Mouse (Mus musculus): Measurements from ENCODE around the gene Xrcc3. TPM values are rescaled to one million over a fixed set of nuclear protein-coding genes. Genes with fewer than 3 reads are reported as not detected.

Gene Xrcc3
- polyA plus RNA-seq, 1 experiment: 6.0 TPM

DNA sequence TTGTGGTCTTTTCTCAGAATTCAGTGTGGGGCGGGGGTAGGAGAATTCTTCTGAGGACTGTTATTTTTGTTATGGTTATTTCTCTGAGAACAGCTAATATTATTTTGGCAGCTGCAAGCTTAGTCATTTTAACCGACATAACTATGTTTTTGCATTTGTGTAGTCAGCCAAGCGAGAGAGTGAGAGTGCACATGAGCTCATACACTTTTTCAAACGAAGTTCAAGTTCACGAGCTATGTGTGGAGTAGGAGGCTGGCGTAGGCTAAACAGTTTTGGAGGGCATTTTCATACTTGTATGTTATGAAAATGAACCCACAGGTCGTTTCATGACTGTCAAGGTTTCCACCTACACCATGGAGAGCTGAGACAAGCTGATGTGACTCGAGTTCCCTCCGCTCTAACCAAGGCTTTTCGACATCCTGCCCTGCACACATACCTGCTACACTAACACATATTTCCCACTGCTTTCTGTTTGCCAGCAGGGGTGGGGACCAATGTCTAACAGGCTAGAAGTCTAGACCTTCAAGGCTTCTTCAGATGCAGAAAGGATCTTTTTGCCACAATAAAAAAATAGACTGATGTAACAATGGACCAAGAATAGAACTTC is 45.2 kb downstream of the Xrcc3 start:
- TF ChIP-seq POLR2A (IDR thresholded peaks at IDR 0.05; ENCODE audit: low read depth, low read length) (no peak), CTCF (conservative IDR thresholded peaks at IDR 0.05; ENCODE audit: insufficient read depth, insufficient read length, low read depth, low read length) (no peak)
- H3K27me3 ChIP-seq (replicated peaks; ENCODE audit: control insufficient read depth, insufficient read depth, low read length): no peaks in the 10 kb centered on the region
- no peak overlapping the region for H3K27ac ChIP-seq (ENCODE audit: insufficient read depth, low read depth, low read length)
- no peaks in the 10 kb centered on the region for H3K36me3 ChIP-seq (ENCODE audit: control insufficient read depth, insufficient read depth, low read length)
- H3K4me1 ChIP-seq (ENCODE audit: control insufficient read depth, insufficient read depth, low read length): peaks cover 24% of the 10 kb centered on the region; the same call in 1 of the 2 replicates
- WGBS: 62% methylated on average over 10 of the region's 10 CpGs
- DNase-seq: no peak
- no peak overlapping the region for H3K4me3 ChIP-seq (ENCODE audit: insufficient read depth, low read depth, low read length)

DNA sequence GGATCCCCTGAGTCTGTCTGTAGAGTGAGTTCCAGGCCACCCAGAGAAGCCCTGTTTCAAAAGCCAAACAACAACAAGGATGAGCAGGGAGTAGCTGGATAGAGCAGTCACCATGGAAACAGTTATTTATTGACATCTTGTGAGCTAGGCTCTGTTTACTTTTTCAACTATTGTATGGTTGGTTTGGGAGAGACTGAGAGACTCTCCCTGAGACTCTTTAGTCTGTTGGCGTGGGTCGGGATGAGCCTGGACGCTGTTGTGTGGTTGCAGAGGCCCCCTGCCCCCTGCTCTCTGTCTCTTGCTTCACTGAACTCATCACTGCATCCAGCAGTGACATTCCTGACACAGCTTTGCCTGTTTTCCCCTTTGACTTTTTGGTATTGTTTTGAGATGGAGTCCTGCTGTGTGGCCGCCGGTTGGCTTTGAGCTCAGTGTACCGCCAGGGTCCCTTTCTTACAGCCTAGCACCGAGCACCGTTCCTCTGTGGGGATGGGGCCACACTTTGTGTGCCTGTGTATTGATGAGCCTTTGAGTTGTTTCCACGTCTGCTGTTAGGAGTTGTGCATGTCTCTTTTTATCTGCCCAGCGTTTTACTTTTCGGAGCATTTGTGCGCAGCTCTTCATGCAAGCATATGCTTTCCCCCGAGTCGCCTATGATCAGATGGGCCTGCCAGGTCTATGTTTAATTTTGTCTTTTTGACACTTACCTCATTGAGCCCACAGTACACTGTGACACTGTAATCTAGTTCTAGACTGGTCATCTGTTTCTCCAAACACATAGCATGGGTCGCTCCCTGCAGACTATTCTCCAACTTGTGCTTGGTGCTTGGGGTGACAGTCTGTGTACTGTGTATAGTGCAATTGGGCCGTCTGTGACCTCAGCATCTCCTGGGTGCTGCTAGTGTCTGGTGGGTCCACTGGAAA is 47.1 kb downstream of the Xrcc3 start:
- Histone ChIP-seq H3K27ac (ENCODE audit: insufficient read depth, low read depth, low read length) (no peak overlapping the region), H3K4me3 (ENCODE audit: insufficient read depth, low read depth, low read length) (no peak overlapping the region), H3K27me3 (replicated peaks; ENCODE audit: control insufficient read depth, insufficient read depth, low read length) (no peaks in the 10 kb centered on the region), H3K36me3 (ENCODE audit: control insufficient read depth, insufficient read depth, low read length) (no peaks in the 10 kb centered on the region), H3K4me1 (ENCODE audit: control insufficient read depth, insufficient read depth, low read length) (peaks cover 24% of the 10 kb centered on the region; the same call in 1 of the 2 replicates)
- 61% methylated on average over 16 of the region's 16 CpGs for WGBS
- peak; percentile 42 for DNase-seq
- TF ChIP-seq POLR2A (IDR thresholded peaks at IDR 0.05; ENCODE audit: low read depth, low read length) (no peak), CTCF (conservative IDR thresholded peaks at IDR 0.05; ENCODE audit: insufficient read depth, insufficient read length, low read depth, low read length) (no peak)

DNA sequence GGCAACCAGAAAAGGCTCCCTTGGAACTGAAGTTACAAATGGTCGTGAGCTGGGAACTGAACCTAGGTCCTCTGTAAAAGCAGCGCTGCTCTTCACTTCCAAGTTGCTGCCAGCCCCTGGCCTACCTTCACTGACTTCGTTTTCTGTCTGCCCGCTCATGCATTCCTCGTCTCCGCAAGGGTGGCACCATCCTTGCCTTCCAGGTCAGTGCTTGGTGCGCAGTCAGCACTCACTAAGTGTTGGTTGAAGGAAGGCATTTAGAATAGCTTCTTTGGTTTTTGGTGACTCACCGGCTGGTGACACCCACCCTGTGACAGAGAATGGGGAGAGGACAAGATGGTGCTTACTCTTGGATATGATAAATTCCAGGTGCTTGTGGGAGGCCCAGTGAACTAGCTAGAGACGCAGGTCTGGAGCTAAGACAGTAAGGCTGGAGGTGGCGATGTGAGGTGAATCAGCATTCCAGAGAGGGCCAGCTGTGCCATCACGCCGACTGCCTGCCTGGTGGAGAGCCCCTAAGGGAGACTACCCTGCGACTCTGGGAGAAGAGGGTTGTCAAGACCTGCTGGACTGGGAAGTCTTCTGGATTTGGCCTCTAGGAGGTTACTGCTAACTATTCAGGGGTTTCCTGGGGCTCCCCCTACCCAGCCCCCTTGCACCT is 50.9 kb downstream of the Xrcc3 start:
- Histone ChIP-seq H3K4me3 (ENCODE audit: insufficient read depth, low read depth, low read length) (no peak overlapping the region), H3K27me3 (replicated peaks; ENCODE audit: control insufficient read depth, insufficient read depth, low read length) (no peaks in the 10 kb centered on the region), H3K36me3 (ENCODE audit: control insufficient read depth, insufficient read depth, low read length) (no peaks in the 10 kb centered on the region), H3K27ac (ENCODE audit: insufficient read depth, low read depth, low read length) (no peak overlapping the region), H3K4me1 (ENCODE audit: control insufficient read depth, insufficient read depth, low read length) (peaks cover 17% of the 10 kb centered on the region; the same call in 1 of the 2 replicates)
- TF ChIP-seq CTCF (conservative IDR thresholded peaks at IDR 0.05; ENCODE audit: insufficient read depth, insufficient read length, low read depth, low read length): no peak
- no peak for TF ChIP-seq POLR2A (IDR thresholded peaks at IDR 0.05; ENCODE audit: low read depth, low read length)
- no peak for DNase-seq
- 83% methylated on average over 13 of the region's 13 CpGs for WGBS

DNA sequence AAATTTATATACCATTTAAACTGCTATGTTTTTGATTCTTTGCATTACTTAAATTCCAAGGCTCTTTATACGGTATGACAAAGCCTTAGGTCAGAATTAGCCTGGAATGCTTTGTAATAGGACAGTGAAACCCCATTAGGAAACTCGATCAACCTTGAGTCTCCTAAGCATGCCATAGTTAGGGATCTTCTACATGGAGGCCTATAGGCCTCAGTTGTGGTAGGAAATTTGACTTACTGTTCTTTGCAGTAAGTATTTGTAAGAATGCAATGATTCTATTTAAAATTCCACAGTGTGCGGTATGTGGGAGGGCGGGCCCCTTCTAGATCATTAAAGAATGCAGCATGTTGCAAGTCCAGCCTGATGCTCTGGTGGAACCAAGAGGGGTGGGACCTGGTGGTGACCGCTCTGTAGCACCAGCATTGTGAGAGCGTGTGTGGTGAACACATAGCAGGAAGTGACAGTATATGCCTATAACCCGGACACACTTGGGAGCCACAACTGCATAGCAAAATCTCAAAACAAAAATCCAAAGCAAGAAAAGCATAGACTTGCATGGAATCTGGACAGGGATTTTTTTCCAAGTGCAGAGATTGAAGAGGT is 53.3 kb downstream of the Xrcc3 start:
- TF ChIP-seq POLR2A (IDR thresholded peaks at IDR 0.05; ENCODE audit: low read depth, low read length): no peak
- no peak for TF ChIP-seq CTCF (conservative IDR thresholded peaks at IDR 0.05; ENCODE audit: insufficient read depth, insufficient read length, low read depth, low read length)
- DNase-seq: no peak
- H3K27ac ChIP-seq (ENCODE audit: insufficient read depth, low read depth, low read length): no peak overlapping the region
- no peak overlapping the region for H3K4me3 ChIP-seq (ENCODE audit: insufficient read depth, low read depth, low read length)
- no peaks in the 10 kb centered on the region for H3K36me3 ChIP-seq (ENCODE audit: control insufficient read depth, insufficient read depth, low read length)
- WGBS: 55% methylated on average over 7 of the region's 7 CpGs
- no peaks in the 10 kb centered on the region for H3K27me3 ChIP-seq (replicated peaks; ENCODE audit: control insufficient read depth, insufficient read depth, low read length)
- H3K4me1 ChIP-seq (ENCODE audit: control insufficient read depth, insufficient read depth, low read length): peaks cover 10% of the 10 kb centered on the region; the same call in 1 of the 2 replicates

DNA sequence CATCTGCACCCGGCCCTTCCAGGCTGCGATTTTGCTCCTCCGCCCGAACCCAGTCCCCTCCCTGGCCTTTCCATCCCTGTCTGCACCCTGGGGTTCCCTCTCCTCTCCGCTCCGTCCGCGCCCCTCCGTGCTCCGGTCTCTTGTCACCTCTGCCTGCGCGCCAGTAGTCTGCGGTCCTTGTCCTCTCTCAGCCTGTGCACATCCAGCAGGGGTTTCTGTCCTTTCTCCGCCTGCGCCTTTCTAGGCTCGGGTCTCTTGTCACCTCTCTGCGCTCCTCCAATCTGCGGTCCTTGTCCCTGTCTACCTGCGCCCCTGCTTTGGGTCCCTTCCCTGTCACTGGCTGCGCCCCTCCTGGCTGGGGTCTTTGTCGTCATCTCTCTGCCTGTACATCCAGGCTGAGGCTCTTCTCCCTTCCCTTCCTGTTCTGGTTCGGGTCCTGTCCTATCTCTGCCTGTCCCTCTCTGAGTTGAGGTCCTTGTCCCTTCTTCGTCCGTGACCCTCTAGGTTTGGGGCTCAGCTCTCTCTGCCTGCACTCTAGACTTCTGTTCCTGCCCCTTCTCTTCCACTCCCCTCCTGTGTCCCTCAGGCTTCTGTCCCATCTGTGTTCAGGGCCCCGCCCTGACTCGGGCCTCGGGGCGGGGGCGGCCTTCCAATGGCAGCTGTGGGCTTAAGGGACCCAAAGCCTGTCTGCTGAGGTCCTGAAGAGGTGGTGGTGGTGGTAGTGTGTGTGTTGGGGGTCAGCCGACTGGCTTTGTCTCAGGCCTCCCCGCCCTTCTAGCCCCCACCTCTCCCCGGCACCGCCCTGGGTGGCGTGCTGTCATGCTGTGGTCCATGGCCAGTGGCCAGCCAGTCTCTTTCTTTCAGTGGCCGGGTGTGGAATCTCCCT is 54.3 kb downstream of the Xrcc3 start:
- peak; percentile 74 for DNase-seq
- Histone ChIP-seq H3K4me3 (ENCODE audit: insufficient read depth, low read depth, low read length) (peak overlapping the region; percentile 64), H3K27ac (ENCODE audit: insufficient read depth, low read depth, low read length) (peak overlapping the region; percentile 49), H3K4me1 (ENCODE audit: control insufficient read depth, insufficient read depth, low read length) (peaks cover 10% of the 10 kb centered on the region; the same call in 1 of the 2 replicates), H3K27me3 (replicated peaks; ENCODE audit: control insufficient read depth, insufficient read depth, low read length) (no peaks in the 10 kb centered on the region), H3K36me3 (ENCODE audit: control insufficient read depth, insufficient read depth, low read length) (no peaks in the 10 kb centered on the region)
- WGBS: 4% methylated on average over 35 of the region's 35 CpGs
- TF ChIP-seq CTCF (conservative IDR thresholded peaks at IDR 0.05; ENCODE audit: insufficient read depth, insufficient read length, low read depth, low read length) (no peak), POLR2A (IDR thresholded peaks at IDR 0.05; ENCODE audit: low read depth, low read length) (no peak)
